Mouse (Mus musculus) lung, adult 2 months (tissue): Measurements from ENCODE around the gene Sct.

ENCODE experiments used
- CTCF ChIP-seq: fragments of 200-500 bp; IDR thresholded peaks from 2 replicates; pipeline ENCODE4 v1.5.1; 2011; ENCODE audit warnings: mild to moderate bottlenecking, low read length, control low read depth; ENCODE audit not compliant: insufficient read depth
- POLR2A ChIP-seq: fragments of 200-500 bp; IDR thresholded peaks from 2 replicates; pipeline ENCODE4 v1.6.1; 2011; ENCODE audit warnings: low read depth, mild to moderate bottlenecking, control low read depth, low read length, borderline replicate concordance; ENCODE audit errors: extremely low read depth

GRCm38 (mm10) chr7:141324686-141325085 lies 45.8 kb upstream of the Sct start:
- no peak for TF ChIP-seq CTCF
- TF ChIP-seq POLR2A = no peak
